Mouse (Mus musculus) skeletal muscle tissue, adult 2 months (tissue): ENCODE results near the gene Plcxd2.

Source experiments
- DNase-seq: peaks from one replicate; pipeline ENCODE4 v3.0.0-alpha.2; 2012; ENCODE audit warnings: low read depth, low spot score

Plcxd2 gene

GRCm38 (mm10) chr16:46010153-46010905 lies at the start of gene Plcxd2:
Gene Plcxd2, minus strand, starts transcription at chr16:46010218.
- peak; percentile 94 for DNase-seq

GRCm38 (mm10) chr16:46046906-46047305 lies 36.9 kb upstream of the Plcxd2 start:
- no peak for DNase-seq

- no peak for DNase-seq
Measured at GRCm38 (mm10) chr16:46036261-46036660, 26.2 kb upstream of the Plcxd2 start.

GRCm38 (mm10) chr16:46033896-46034295 lies 23.9 kb upstream of the Plcxd2 start:
- DNase-seq = peak; percentile 62

- no peak for DNase-seq
Measured at GRCm38 (mm10) chr16:46022958-46023491, 13.0 kb upstream of the Plcxd2 start.

- DNase-seq = peak; percentile 56
Measured at GRCm38 (mm10) chr16:46022189-46022928, 12.3 kb upstream of the Plcxd2 start.

GRCm38 (mm10) chr16:46021302-46021701 lies 11.3 kb upstream of the Plcxd2 start:
- no peak for DNase-seq

GRCm38 (mm10) chr16:46020396-46020795 lies 10.4 kb upstream of the Plcxd2 start:
- DNase-seq = no peak

GRCm38 (mm10) chr16:46019799-46020198 lies 9.8 kb upstream of the Plcxd2 start:
- DNase-seq = no peak

- DNase-seq = no peak
Measured at GRCm38 (mm10) chr16:46019359-46019758, 9.3 kb upstream of the Plcxd2 start.

- DNase-seq = no peak
Measured at GRCm38 (mm10) chr16:46011696-46012095, 1.7 kb upstream of the Plcxd2 start.

- no peak for DNase-seq
Measured at GRCm38 (mm10) chr16:46010906-46011220, 845 bp upstream of the Plcxd2 start.

GRCm38 (mm10) chr16:46009717-46010116 lies 301 bp downstream of the Plcxd2 start:
- DNase-seq = no peak

GRCm38 (mm10) chr16:46008766-46009165 lies 1.3 kb downstream of the Plcxd2 start:
- no peak for DNase-seq

GRCm38 (mm10) chr16:46008036-46008605 lies 1.9 kb downstream of the Plcxd2 start:
- no peak for DNase-seq

- DNase-seq = no peak
Measured at GRCm38 (mm10) chr16:46006261-46006660, 3.8 kb downstream of the Plcxd2 start.

GRCm38 (mm10) chr16:46001550-46002166 lies 8.4 kb downstream of the Plcxd2 start:
- no peak for DNase-seq

GRCm38 (mm10) chr16:46000976-46001375 lies 9.0 kb downstream of the Plcxd2 start:
- no peak for DNase-seq

- no peak for DNase-seq
Measured at GRCm38 (mm10) chr16:45999374-46000191, 10.4 kb downstream of the Plcxd2 start.

- DNase-seq = no peak
Measured at GRCm38 (mm10) chr16:45998231-45998630, 11.8 kb downstream of the Plcxd2 start.
